Mouse (Mus musculus): ENCODE data around the gene Nagpa. TPM values are rescaled to one million over a fixed set of nuclear protein-coding genes. Genes with fewer than 3 reads are reported as not detected.

Gene Nagpa
- total RNA-seq, 2 experiments from 2014 or later = 6.8 to 7.5 TPM

Small RNA genes lying within 50 kb of the gene (microRNA-seq; reads per million reads assigned to microRNA genes)
- gene Gm23689 (not detected), gene Gm26095 (not detected), gene Mir6364 (not detected)

Other genes with a start within 250 kb of the Nagpa start
- gene Anks3, start 239.8 kb downstream of the Nagpa start, total RNA-seq (2021) = 10 to 100 TPM; 60.2 to 63.0 TPM
- gene Sept12, start 206.2 kb downstream of the Nagpa start, total RNA-seq (2021) = not detected
- not detected for gene Smim22, start 196.7 kb downstream of the Nagpa start, total RNA-seq (2021)
- 10 to 100 TPM; 79.8 to 89.3 TPM for gene Rogdi, start 190.5 kb downstream of the Nagpa start, total RNA-seq (2021)
- 100 to 1,000 TPM; 143 to 146 TPM for gene Glyr1, start 154.1 kb downstream of the Nagpa start, total RNA-seq (2021)
- 10 to 100 TPM; 30.4 to 33.1 TPM for gene Ubn1, start 154.0 kb downstream of the Nagpa start, total RNA-seq (2021)
- under 1 TPM; 0.18 to 0.26 TPM for gene Ppl, start 71.6 kb downstream of the Nagpa start, total RNA-seq (2021)
- under 1 TPM; 0.10 to 0.18 TPM for gene Sec14l5, start 56.9 kb downstream of the Nagpa start, total RNA-seq (2021)
- gene AU021092, start 18.3 kb upstream of the Nagpa start, total RNA-seq (2021) = 10 to 100 TPM; 10.2 to 11.3 TPM
- 10 to 100 TPM; 29.9 to 30.8 TPM for gene Alg1, start 29.6 kb upstream of the Nagpa start, total RNA-seq (2021)
- 1 to 10 TPM; 2.9 to 3.6 TPM for gene Eef2kmt, start 52.0 kb upstream of the Nagpa start, total RNA-seq (2021)

Data from left cerebral cortex, postnatal 4 days (tissue).